Mouse (Mus musculus) C2C12 (cell line): ENCODE measurements around the gene Ubald2. TPM values are rescaled to one million over a fixed set of nuclear protein-coding genes. Genes with fewer than 3 reads are reported as not detected.

Source experiments
- H3K27me3 ChIP-seq: one replicate; pipeline ENCODE4 v1.6.1; 2011; ENCODE audit not compliant: control insufficient read depth, insufficient read depth, insufficient read length
- H3K36me3 ChIP-seq: one replicate; pipeline ENCODE4 v1.6.1; 2011; ENCODE audit not compliant: control insufficient read depth, insufficient read depth
- H3K4me3 ChIP-seq: one replicate; pipeline ENCODE4 v1.5.1; 2011; ENCODE audit warnings: mild to moderate bottlenecking, control low read depth; ENCODE audit not compliant: poor library complexity, insufficient read depth, severe bottlenecking
- H3K79me2 ChIP-seq: one replicate; pipeline ENCODE4 v1.6.1; 2011; ENCODE audit not compliant: control insufficient read depth, insufficient read depth
- H3K79me3 ChIP-seq: one replicate; pipeline ENCODE4 v1.6.1; 2011; ENCODE audit warnings: low read depth, control low read depth
- H3ac ChIP-seq: one replicate; pipeline ENCODE3; 2011; ENCODE audit warnings: low read depth; ENCODE audit not compliant: control insufficient read depth, insufficient read length
- CEBPB ChIP-seq: IDR thresholded peaks from one replicate; pipeline ENCODE4 v1.6.1; 2011; ENCODE audit warnings: low read depth, mild to moderate bottlenecking, control low read depth, moderate library complexity
- CTCF ChIP-seq: IDR thresholded peaks from one replicate; pipeline ENCODE4 v1.5.1; 2011; ENCODE audit not compliant: control insufficient read depth, insufficient read depth, insufficient read length
- FOSL1 ChIP-seq: IDR thresholded peaks from one replicate; pipeline ENCODE4 v1.8.0; 2011; ENCODE audit warnings: mild to moderate bottlenecking, low read length; ENCODE audit not compliant: poor library complexity, insufficient read depth, severe bottlenecking
- MAX ChIP-seq: IDR thresholded peaks from one replicate; pipeline ENCODE4 v1.6.1; 2011; ENCODE audit warnings: mild to moderate bottlenecking, control low read depth
- MYOD1 ChIP-seq: IDR thresholded peaks from one replicate; pipeline ENCODE4 v1.6.1; 2011; ENCODE audit warnings: low read depth; ENCODE audit not compliant: control insufficient read depth, insufficient read length
- MYOG ChIP-seq: IDR thresholded peaks from one replicate; pipeline ENCODE4 v1.6.1; 2011; ENCODE audit not compliant: control insufficient read depth, insufficient read length; ENCODE audit errors: extremely low read depth
- USF1 ChIP-seq: IDR thresholded peaks from one replicate; pipeline ENCODE4 v1.6.1; 2011; ENCODE audit warnings: low read depth, mild to moderate bottlenecking, control low read depth, moderate library complexity
- long read RNA-seq, 2 experiments: library from polyadenylated mRNA; unstranded; transcript quantifications; one replicate each; pipeline ENCODE4 v2.0.0; 2019 to 2020
- polyA plus RNA-seq: library from polyadenylated mRNA; unstranded; fragments of >200 nt; fragmentation: generic; extraction: Trizol; gene quantifications from one replicate; pipeline ENCODE4 v1.2.1, GENCODE M21; 2012; ENCODE audit warnings: missing spikeins

Gene Ubald2
- 126 TPM for polyA plus RNA-seq
- long read RNA-seq, experiment 1, transcript Ubald2-201 (3 exons, 1,482 nt), result major isoform, 23 of 36 reads
- long read RNA-seq, experiment 1, partial matches to known transcripts, result 0 of 36 reads
- long read RNA-seq, experiment 1, other reads (novel, unspliced or antisense), result 13 of 36 reads
- long read RNA-seq, experiment 2, transcript Ubald2-201 (3 exons, 1,482 nt), result major isoform, 43 of 43 reads
- long read RNA-seq, experiment 2, partial matches to known transcripts, result 0 of 43 reads
- long read RNA-seq, experiment 2, other reads (novel, unspliced or antisense), result 0 of 43 reads

- H3K36me3 ChIP-seq, result peaks cover 15% of the 10 kb centered on the region
- H3K4me3 ChIP-seq, result peak within 1 kb of the TSS; percentile 74
- peak within 1 kb of the TSS; percentile 62 for H3ac ChIP-seq
- peaks cover 2% of the 10 kb centered on the region for H3K79me3 ChIP-seq
- TF ChIP-seq MYOD1, result no peak
- TF ChIP-seq CTCF, result no peak
- TF ChIP-seq FOSL1, result no peak
- peak; percentile 72 for TF ChIP-seq MAX
- peak; percentile 61 for TF ChIP-seq CEBPB
- TF ChIP-seq MYOG, result no peak
- no peak for TF ChIP-seq USF1
- H3K27me3 ChIP-seq, result no peaks in the 10 kb centered on the region
- H3K79me2 ChIP-seq, result peaks cover 24% of the 10 kb centered on the region
Measured at GRCm38 (mm10) chr11:116433356-116434286, at the start of gene Ubald2. TSS of gene Ubald2 (plus strand) at chr11:116434094.

GRCm38 (mm10) chr11:116384171-116384570 is 49.7 kb upstream of the Ubald2 start:
- Histone ChIP-seq H3K27me3 (no peaks in the 10 kb centered on the region), H3K36me3 (no peaks in the 10 kb centered on the region), H3ac (no peak overlapping the region), H3K79me3 (no peaks in the 10 kb centered on the region), H3K79me2 (no peaks in the 10 kb centered on the region), H3K4me3 (no peak overlapping the region)
- TF ChIP-seq CTCF (no peak), CEBPB (no peak), MYOD1 (no peak), FOSL1 (no peak), MYOG (no peak), USF1 (no peak), MAX (no peak)

- H3K36me3 ChIP-seq, result no peaks in the 10 kb centered on the region
- H3K4me3 ChIP-seq, result no peak overlapping the region
- H3ac ChIP-seq, result no peak overlapping the region
- no peak for TF ChIP-seq CEBPB
- no peak for TF ChIP-seq MYOG
- no peak for TF ChIP-seq USF1
- TF ChIP-seq MAX, result no peak
- TF ChIP-seq CTCF, result no peak
- TF ChIP-seq MYOD1, result no peak
- no peak for TF ChIP-seq FOSL1
- H3K27me3 ChIP-seq, result no peaks in the 10 kb centered on the region
- no peaks in the 10 kb centered on the region for H3K79me2 ChIP-seq
- no peaks in the 10 kb centered on the region for H3K79me3 ChIP-seq
Measured at GRCm38 (mm10) chr11:116385999-116386398, 47.9 kb upstream of the Ubald2 start.

- TF ChIP-seq USF1 (no peak), CTCF (no peak), MYOD1 (no peak), FOSL1 (no peak), CEBPB (no peak)
- no peak overlapping the region for H3K4me3 ChIP-seq
- no peaks in the 10 kb centered on the region for H3K27me3 ChIP-seq
- no peaks in the 10 kb centered on the region for H3K36me3 ChIP-seq
- H3K79me3 ChIP-seq, result no peaks in the 10 kb centered on the region
- H3ac ChIP-seq, result peak overlapping the region; percentile 21
- no peaks in the 10 kb centered on the region for H3K79me2 ChIP-seq
Measured at GRCm38 (mm10) chr11:116387086-116388071, 46.5 kb upstream of the Ubald2 start.
